Mouse (Mus musculus): ENCODE results near the gene Fras1. TPM values are rescaled to one million over a fixed set of nuclear protein-coding genes. Genes with fewer than 3 reads are reported as not detected.

Gene Fras1
- polyA plus RNA-seq, 1 experiment from 2014 or later: 71.3 TPM

GRCm38 (mm10) chr5:96681085-96681484 is 307.3 kb downstream of the Fras1 start:
- H3K36me3 ChIP-seq (ENCODE audit: control insufficient read depth, insufficient read depth, low read length): peaks cover 10% of the 10 kb centered on the region; the same call in 1 of the 2 replicates
- no peak for ATAC-seq (ENCODE audit: low FRiP score, low TSS enrichment)

GRCm38 (mm10) chr5:96682777-96683176 is 309.0 kb downstream of the Fras1 start:
- Histone ChIP-seq H3K9me3 (ENCODE audit: control insufficient read depth, low read length) (no peaks in the 10 kb centered on the region), H3K27me3 (ENCODE audit: control insufficient read depth, insufficient read depth, low read length) (no peaks in the 10 kb centered on the region), H3K4me1 (ENCODE audit: control insufficient read depth, insufficient read depth, low read length) (no peaks in the 10 kb centered on the region), H3K27ac (ENCODE audit: low read depth, low read length) (no peak overlapping the region), H3K4me3 (ENCODE audit: low read length) (no peak overlapping the region), H3K36me3 (ENCODE audit: control insufficient read depth, insufficient read depth, low read length) (peaks cover 13% of the 10 kb centered on the region; the same call in 1 of the 2 replicates), H3K9ac (ENCODE audit: low read depth, low read length) (no peak overlapping the region), H3K4me2 (replicated peaks; ENCODE audit: low read depth, low read length) (no peak overlapping the region)
- WGBS: 50% methylated on average over 2 of the region's 2 CpGs
- ATAC-seq (ENCODE audit: low FRiP score, low TSS enrichment): no peak

More at GRCm38 (mm10) chr5:96681085-96681484, 307.3 kb downstream of the Fras1 start:
- 56% methylated on average over 3 of the region's 3 CpGs for WGBS
- H3K27ac ChIP-seq (ENCODE audit: low read depth, low read length): no peak overlapping the region
- no peak overlapping the region for H3K4me3 ChIP-seq (ENCODE audit: low read length)
- no peak overlapping the region for H3K4me2 ChIP-seq (replicated peaks; ENCODE audit: low read depth, low read length)
- no peaks in the 10 kb centered on the region for H3K4me1 ChIP-seq (ENCODE audit: control insufficient read depth, insufficient read depth, low read length)
- H3K27me3 ChIP-seq (ENCODE audit: control insufficient read depth, insufficient read depth, low read length): no peaks in the 10 kb centered on the region
- H3K9ac ChIP-seq (ENCODE audit: low read depth, low read length): no peak overlapping the region
- H3K9me3 ChIP-seq (ENCODE audit: control insufficient read depth, low read length): no peaks in the 10 kb centered on the region

- ATAC-seq (ENCODE audit: low FRiP score, low TSS enrichment): no peak
- H3K4me3 ChIP-seq (ENCODE audit: low read length): no peak overlapping the region
- 82% methylated on average over 2 of the region's 2 CpGs for WGBS
These were observed 315.1 kb downstream of the Fras1 start for GRCm38 (mm10) chr5:96688885-96689284.

GRCm38 (mm10) chr5:96698972-96699371 is 325.2 kb downstream of the Fras1 start:
- Histone ChIP-seq H3K4me3 (ENCODE audit: low read length) (no peak overlapping the region), H3K4me1 (ENCODE audit: control insufficient read depth, insufficient read depth, low read length) (no peaks in the 10 kb centered on the region), H3K4me2 (replicated peaks; ENCODE audit: low read depth, low read length) (no peak overlapping the region), H3K36me3 (ENCODE audit: control insufficient read depth, insufficient read depth, low read length) (peaks cover 34% of the 10 kb centered on the region; the same call in 1 of the 2 replicates), H3K9me3 (ENCODE audit: control insufficient read depth, low read length) (no peaks in the 10 kb centered on the region), H3K9ac (ENCODE audit: low read depth, low read length) (no peak overlapping the region), H3K27ac (ENCODE audit: low read depth, low read length) (no peak overlapping the region), H3K27me3 (ENCODE audit: control insufficient read depth, insufficient read depth, low read length) (no peaks in the 10 kb centered on the region)
- 90% methylated on average over 8 of the region's 8 CpGs for WGBS
- ATAC-seq (ENCODE audit: low FRiP score, low TSS enrichment): no peak

More at GRCm38 (mm10) chr5:96688885-96689284, 315.1 kb downstream of the Fras1 start:
- no peaks in the 10 kb centered on the region for H3K9me3 ChIP-seq (ENCODE audit: control insufficient read depth, low read length)
- no peaks in the 10 kb centered on the region for H3K4me1 ChIP-seq (ENCODE audit: control insufficient read depth, insufficient read depth, low read length)
- peaks cover 12% of the 10 kb centered on the region; the same call in 1 of the 2 replicates for H3K36me3 ChIP-seq (ENCODE audit: control insufficient read depth, insufficient read depth, low read length)
- H3K27ac ChIP-seq (ENCODE audit: low read depth, low read length): no peak overlapping the region
- no peak overlapping the region for H3K4me2 ChIP-seq (replicated peaks; ENCODE audit: low read depth, low read length)
- H3K9ac ChIP-seq (ENCODE audit: low read depth, low read length): no peak overlapping the region
- no peaks in the 10 kb centered on the region for H3K27me3 ChIP-seq (ENCODE audit: control insufficient read depth, insufficient read depth, low read length)

- H3K4me2 ChIP-seq (replicated peaks; ENCODE audit: low read depth, low read length): no peak overlapping the region
- H3K27me3 ChIP-seq (ENCODE audit: control insufficient read depth, insufficient read depth, low read length): no peaks in the 10 kb centered on the region
- peaks cover 20% of the 10 kb centered on the region; the same call in 1 of the 2 replicates for H3K36me3 ChIP-seq (ENCODE audit: control insufficient read depth, insufficient read depth, low read length)
- no peak overlapping the region for H3K27ac ChIP-seq (ENCODE audit: low read depth, low read length)
- WGBS: 60% methylated on average over 22 of the region's 22 CpGs
- H3K4me3 ChIP-seq (ENCODE audit: low read length): no peak overlapping the region
- no peaks in the 10 kb centered on the region for H3K4me1 ChIP-seq (ENCODE audit: control insufficient read depth, insufficient read depth, low read length)
- no peak overlapping the region for H3K9ac ChIP-seq (ENCODE audit: low read depth, low read length)
- no peaks in the 10 kb centered on the region for H3K9me3 ChIP-seq (ENCODE audit: control insufficient read depth, low read length)
- no peak for ATAC-seq (ENCODE audit: low FRiP score, low TSS enrichment)
These were observed 329.2 kb downstream of the Fras1 start for GRCm38 (mm10) chr5:96702706-96703625.

- no peak overlapping the region for H3K4me2 ChIP-seq (replicated peaks; ENCODE audit: low read depth, low read length)
- H3K4me3 ChIP-seq (ENCODE audit: low read length): no peak overlapping the region
- ATAC-seq (ENCODE audit: low FRiP score, low TSS enrichment): no peak
- H3K9ac ChIP-seq (ENCODE audit: low read depth, low read length): no peak overlapping the region
- WGBS: 85% methylated on average over 10 of the region's 10 CpGs
- H3K9me3 ChIP-seq (ENCODE audit: control insufficient read depth, low read length): no peaks in the 10 kb centered on the region
- peaks cover 33% of the 10 kb centered on the region for H3K36me3 ChIP-seq (ENCODE audit: control insufficient read depth, insufficient read depth, low read length)
- no peaks in the 10 kb centered on the region for H3K27me3 ChIP-seq (ENCODE audit: control insufficient read depth, insufficient read depth, low read length)
- no peaks in the 10 kb centered on the region for H3K4me1 ChIP-seq (ENCODE audit: control insufficient read depth, insufficient read depth, low read length)
- no peak overlapping the region for H3K27ac ChIP-seq (ENCODE audit: low read depth, low read length)
These were observed 334.8 kb downstream of the Fras1 start for GRCm38 (mm10) chr5:96708515-96708914.

- H3K9me3 ChIP-seq (ENCODE audit: control insufficient read depth, low read length): no peaks in the 10 kb centered on the region
- H3K4me1 ChIP-seq (ENCODE audit: control insufficient read depth, insufficient read depth, low read length): no peaks in the 10 kb centered on the region
- peak overlapping the region; percentile 8; the same call in 1 of the 2 replicates for H3K27ac ChIP-seq (ENCODE audit: low read depth, low read length)
- no peak overlapping the region for H3K4me3 ChIP-seq (ENCODE audit: low read length)
- 29% methylated on average over 12 of the region's 12 CpGs for WGBS
- H3K36me3 ChIP-seq (ENCODE audit: control insufficient read depth, insufficient read depth, low read length): peaks cover 40% of the 10 kb centered on the region
- H3K9ac ChIP-seq (ENCODE audit: low read depth, low read length): no peak overlapping the region
- ATAC-seq (ENCODE audit: low FRiP score, low TSS enrichment): peak; percentile 70
- H3K4me2 ChIP-seq (replicated peaks; ENCODE audit: low read depth, low read length): no peak overlapping the region
- no peaks in the 10 kb centered on the region for H3K27me3 ChIP-seq (ENCODE audit: control insufficient read depth, insufficient read depth, low read length)
These were observed 338.4 kb downstream of the Fras1 start for GRCm38 (mm10) chr5:96712089-96712684.

GRCm38 (mm10) chr5:96712799-96713198 is 339.0 kb downstream of the Fras1 start:
- 52% methylated on average over 4 of the region's 4 CpGs for WGBS
- Histone ChIP-seq H3K36me3 (ENCODE audit: control insufficient read depth, insufficient read depth, low read length) (peaks cover 39% of the 10 kb centered on the region), H3K4me1 (ENCODE audit: control insufficient read depth, insufficient read depth, low read length) (no peaks in the 10 kb centered on the region), H3K4me3 (ENCODE audit: low read length) (no peak overlapping the region), H3K4me2 (replicated peaks; ENCODE audit: low read depth, low read length) (no peak overlapping the region), H3K27ac (ENCODE audit: low read depth, low read length) (no peak overlapping the region), H3K9me3 (ENCODE audit: control insufficient read depth, low read length) (no peaks in the 10 kb centered on the region), H3K27me3 (ENCODE audit: control insufficient read depth, insufficient read depth, low read length) (no peaks in the 10 kb centered on the region), H3K9ac (ENCODE audit: low read depth, low read length) (no peak overlapping the region)
- ATAC-seq (ENCODE audit: low FRiP score, low TSS enrichment): no peak
